Mouse (Mus musculus) NIH3T3 (cell line): ENCODE results near the gene Cmtm7.

ENCODE experiments used
- DNase-seq: peaks from one replicate; pipeline ENCODE4 v3.0.0-alpha.2; 2012; ENCODE audit warnings: low read depth

Gene Cmtm7

GRCm38 (mm10) chr9:114716677-114717331, 64.9 kb downstream of the Cmtm7 start:
- no peak for DNase-seq

GRCm38 (mm10) chr9:114713481-114713880, 68.2 kb downstream of the Cmtm7 start:
- DNase-seq, result no peak

GRCm38 (mm10) chr9:114710345-114710744, 71.3 kb downstream of the Cmtm7 start:
- DNase-seq, result peak; percentile 45

GRCm38 (mm10) chr9:114707805-114708204, 73.9 kb downstream of the Cmtm7 start:
- DNase-seq, result no peak
